In the genomic region with DNA sequence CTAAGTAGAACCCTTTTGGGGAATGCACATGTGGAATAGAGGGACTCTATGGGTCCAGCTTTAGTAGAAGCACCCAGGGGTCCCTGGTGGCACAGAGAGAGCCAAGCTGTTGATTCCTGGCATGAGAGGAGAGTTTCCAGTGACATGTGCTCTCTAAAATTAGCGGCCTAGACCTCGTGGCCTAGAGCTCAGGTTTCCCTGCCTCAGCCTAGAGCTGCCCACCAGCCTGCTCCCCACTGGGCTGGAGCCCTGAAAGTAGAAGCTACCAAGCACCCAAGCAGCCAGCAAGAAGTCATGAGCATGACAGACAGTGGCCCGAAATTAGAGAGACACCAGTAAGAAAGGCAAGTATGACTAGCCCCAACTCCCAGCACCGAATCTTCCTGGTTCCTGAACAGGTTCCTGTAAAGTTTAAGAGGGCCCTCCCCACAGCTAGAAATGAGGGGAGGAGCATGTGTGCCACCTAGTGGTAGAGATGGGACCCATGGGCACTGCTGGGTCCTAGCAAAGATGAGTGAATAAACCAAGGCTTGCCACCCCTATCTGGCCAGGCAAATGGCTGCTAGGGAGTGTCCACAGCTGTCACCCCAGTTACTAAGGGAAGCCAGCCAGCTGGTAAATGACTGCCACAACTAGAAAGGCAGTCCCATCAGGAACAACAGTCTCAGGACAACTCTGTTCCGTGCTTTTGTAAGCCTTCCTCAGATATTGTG, we compare ENCODE assay signal across 8 mouse cellular contexts. TPM values are rescaled to one million over a fixed set of nuclear protein-coding genes. Genes with fewer than 3 reads are reported as not detected.
DNase-seq lines count a peak whose midpoint lies in the region; ATAC-seq and TF ChIP-seq lines count a peak whose summit lies in the region.

No protein-coding gene starts in this region.

- H3K9ac ChIP-seq in forebrain, embryonic 13.5 days: no peak overlapping the region
- no peak overlapping the region for H3K9ac ChIP-seq in forebrain, embryonic 12.5 days
- no peak overlapping the region for H3K9ac ChIP-seq in lung, embryonic 14.5 days

- 72% methylated on average over 5 of the region's 5 CpGs for WGBS in forebrain, embryonic 13.5 days
- 81% methylated on average over 5 of the region's 5 CpGs for WGBS in forebrain, embryonic 12.5 days
- WGBS in lung, embryonic 14.5 days: 63% methylated on average over 5 of the region's 5 CpGs

- no peaks in the 10 kb centered on the region for H3K4me1 ChIP-seq in forebrain, embryonic 13.5 days
- no peaks in the 10 kb centered on the region for H3K4me1 ChIP-seq in forebrain, embryonic 12.5 days
- peaks cover 52% of the 10 kb centered on the region for H3K4me1 ChIP-seq in E14TG2a.4 (replicated peaks; ENCODE audit: low read depth, low read length)
- H3K4me1 ChIP-seq in lung, embryonic 14.5 days (ENCODE audit: insufficient read depth): no peaks in the 10 kb centered on the region

- intact Hi-C loops in gastrocnemius, adult 2 months (cut with DNase I): loop anchor here (1.0 kb wide), 1 partner anchor 19 kb away; no protein-coding TSS in a partner anchor

- peak; percentile 45 for ATAC-seq in forebrain, embryonic 13.5 days
- no peak for ATAC-seq in forebrain, embryonic 12.5 days (ENCODE audit: low FRiP score)
- ATAC-seq in lung, embryonic 14.5 days (ENCODE audit: insufficient read depth): peak; percentile 63; the same call in 1 of the 2 replicates

- H3K4me3 ChIP-seq in forebrain, embryonic 13.5 days: no peak overlapping the region
- H3K4me3 ChIP-seq in forebrain, embryonic 12.5 days (replicated peaks): no peak overlapping the region
- no peak overlapping the region for H3K4me3 ChIP-seq in E14TG2a.4 (replicated peaks; ENCODE audit: low read length)
- peak overlapping the region; percentile 57 for H3K4me3 ChIP-seq in gastrocnemius, adult 2 months
- no peak overlapping the region for H3K4me3 ChIP-seq in lung, embryonic 14.5 days (ENCODE audit: low read depth, low read length)

- peak; percentile 59 for DNase-seq in cerebellum, adult 11-12 months
- DNase-seq in gastrocnemius, adult 2 months: peak; percentile 76
- DNase-seq in kidney, adult 18-20 months: peak; percentile 61
- DNase-seq in lung, embryonic 14.5 days: peak; percentile 64
- peak; percentile 37 for DNase-seq in right cerebral cortex, postnatal 25 days

- peak; percentile 49 for TF ChIP-seq CTCF in E14TG2a.4 (conservative IDR thresholded peaks at IDR 0.05; ENCODE audit: low read length)
- peak; percentile 79 for TF ChIP-seq CTCF in gastrocnemius, adult 2 months (IDR thresholded peaks at IDR 0.05)
- peak; percentile 71 for TF ChIP-seq CTCF in lung, embryonic 14.5 days (IDR thresholded peaks at IDR 0.05; ENCODE audit: low read depth)

- H3K9me3 ChIP-seq in forebrain, embryonic 13.5 days (replicated peaks): no peaks in the 10 kb centered on the region
- no peaks in the 10 kb centered on the region for H3K9me3 ChIP-seq in forebrain, embryonic 12.5 days
- H3K9me3 ChIP-seq in E14TG2a.4 (ENCODE audit: low read length): no peaks in the 10 kb centered on the region
- no peaks in the 10 kb centered on the region for H3K9me3 ChIP-seq in lung, embryonic 14.5 days (ENCODE audit: low read depth, low read length)

- no peaks in the 10 kb centered on the region for H3K27me3 ChIP-seq in forebrain, embryonic 13.5 days
- no peaks in the 10 kb centered on the region for H3K27me3 ChIP-seq in forebrain, embryonic 12.5 days
- no peaks in the 10 kb centered on the region for H3K27me3 ChIP-seq in E14TG2a.4 (ENCODE audit: insufficient read depth, low read length)
- no peaks in the 10 kb centered on the region for H3K27me3 ChIP-seq in lung, embryonic 14.5 days (ENCODE audit: insufficient read depth, low read length)

- H3K4me2 ChIP-seq in forebrain, embryonic 13.5 days: no peak overlapping the region
- H3K4me2 ChIP-seq in forebrain, embryonic 12.5 days: no peak overlapping the region
- H3K4me2 ChIP-seq in lung, embryonic 14.5 days: no peak overlapping the region

- H3K27ac ChIP-seq in forebrain, embryonic 13.5 days: no peak overlapping the region
- H3K27ac ChIP-seq in forebrain, embryonic 12.5 days: no peak overlapping the region
- peak overlapping the region; percentile 92 for H3K27ac ChIP-seq in gastrocnemius, adult 2 months
- no peak overlapping the region for H3K27ac ChIP-seq in lung, embryonic 14.5 days (ENCODE audit: low read depth)

- H3K36me3 ChIP-seq in forebrain, embryonic 13.5 days (ENCODE audit: poor library complexity, severe bottlenecking): peaks cover 32% of the 10 kb centered on the region
- H3K36me3 ChIP-seq in forebrain, embryonic 12.5 days (replicated peaks): peaks cover 11% of the 10 kb centered on the region
- H3K36me3 ChIP-seq in E14TG2a.4 (ENCODE audit: insufficient read depth, low read length): peaks cover 97% of the 10 kb centered on the region
- H3K36me3 ChIP-seq in lung, embryonic 14.5 days (ENCODE audit: insufficient read depth): peaks cover 42% of the 10 kb centered on the region; the same call in 1 of the 2 replicates

RNA-seq across cellular contexts. Expression of a gene that starts 18.1 kb away (rescaled TPM):
- 6.2 and 6.4 TPM in 2 replicates for polyA plus RNA-seq in forebrain, embryonic 13.5 days (2015; fragmentation: Nextera tagmentation; extraction: Ambion mirVana)
- polyA plus RNA-seq in forebrain, embryonic 12.5 days (2016; fragmentation: Nextera tagmentation; extraction: Ambion mirVana): 7.5 and 8.0 TPM in 2 replicates
- 100 to 1,000 TPM; 125 to 154 TPM for total RNA-seq in gastrocnemius, adult 2 months (2021)
- polyA plus RNA-seq in lung, embryonic 14.5 days (2014; fragmentation: Nextera tagmentation; extraction: Ambion mirVana): 7.4 and 10.6 TPM in 2 replicates

RNA-seq across cellular contexts. Expression of a gene that starts 24.9 kb away (rescaled TPM):
- polyA plus RNA-seq in forebrain, embryonic 13.5 days (2015; fragmentation: Nextera tagmentation; extraction: Ambion mirVana): 111 and 115 TPM in 2 replicates
- 105 and 117 TPM in 2 replicates for polyA plus RNA-seq in forebrain, embryonic 12.5 days (2016; fragmentation: Nextera tagmentation; extraction: Ambion mirVana)
- 10 to 100 TPM; 48.5 to 55.8 TPM for total RNA-seq in gastrocnemius, adult 2 months (2021)
- polyA plus RNA-seq in lung, embryonic 14.5 days (2014; fragmentation: Nextera tagmentation; extraction: Ambion mirVana): 235 and 244 TPM in 2 replicates

RNA-seq across cellular contexts. Expression of a gene that starts 25.3 kb away (rescaled TPM):
- 9.6 and 9.7 TPM in 2 replicates for polyA plus RNA-seq in forebrain, embryonic 13.5 days (2015; fragmentation: Nextera tagmentation; extraction: Ambion mirVana)
- 9.2 and 10.4 TPM in 2 replicates for polyA plus RNA-seq in forebrain, embryonic 12.5 days (2016; fragmentation: Nextera tagmentation; extraction: Ambion mirVana)
- 10 to 100 TPM; 20.1 to 24.2 TPM for total RNA-seq in gastrocnemius, adult 2 months (2021)
- polyA plus RNA-seq in lung, embryonic 14.5 days (2014; fragmentation: Nextera tagmentation; extraction: Ambion mirVana): 15.5 and 15.6 TPM in 2 replicates

RNA-seq across cellular contexts. Expression of a gene that starts 31.2 kb away (rescaled TPM):
- polyA plus RNA-seq in forebrain, embryonic 13.5 days (2015; fragmentation: Nextera tagmentation; extraction: Ambion mirVana): 57.5 and 66.5 TPM in 2 replicates
- polyA plus RNA-seq in forebrain, embryonic 12.5 days (2016; fragmentation: Nextera tagmentation; extraction: Ambion mirVana): 31.2 and 32.1 TPM in 2 replicates
- 10 to 100 TPM in 1 of 2 experiments, 1 to 10 TPM in 1; 8.1 to 10.6 TPM for total RNA-seq in gastrocnemius, adult 2 months (2021)
- polyA plus RNA-seq in lung, embryonic 14.5 days (2014; fragmentation: Nextera tagmentation; extraction: Ambion mirVana): 12.0 and 14.0 TPM in 2 replicates

RNA-seq across cellular contexts. Expression of a gene that starts 51.9 kb away (rescaled TPM):
- polyA plus RNA-seq in forebrain, embryonic 13.5 days (2015; fragmentation: Nextera tagmentation; extraction: Ambion mirVana): 0.90 and 1.5 TPM in 2 replicates
- 3.7 and 5.4 TPM in 2 replicates for polyA plus RNA-seq in forebrain, embryonic 12.5 days (2016; fragmentation: Nextera tagmentation; extraction: Ambion mirVana)
- total RNA-seq in gastrocnemius, adult 2 months (2021): not detected
- 4.1 and 6.6 TPM in 2 replicates for polyA plus RNA-seq in lung, embryonic 14.5 days (2014; fragmentation: Nextera tagmentation; extraction: Ambion mirVana)
